Mouse (Mus musculus) retina, adult 2 months (tissue): Measurements from ENCODE around the gene Brsk1.

ENCODE experiments used
- DNase-seq: peaks from one replicate; pipeline ENCODE4 v3.0.0-alpha.2; 2012; ENCODE audit warnings: low read depth, low spot score

Brsk1 gene

DNA sequence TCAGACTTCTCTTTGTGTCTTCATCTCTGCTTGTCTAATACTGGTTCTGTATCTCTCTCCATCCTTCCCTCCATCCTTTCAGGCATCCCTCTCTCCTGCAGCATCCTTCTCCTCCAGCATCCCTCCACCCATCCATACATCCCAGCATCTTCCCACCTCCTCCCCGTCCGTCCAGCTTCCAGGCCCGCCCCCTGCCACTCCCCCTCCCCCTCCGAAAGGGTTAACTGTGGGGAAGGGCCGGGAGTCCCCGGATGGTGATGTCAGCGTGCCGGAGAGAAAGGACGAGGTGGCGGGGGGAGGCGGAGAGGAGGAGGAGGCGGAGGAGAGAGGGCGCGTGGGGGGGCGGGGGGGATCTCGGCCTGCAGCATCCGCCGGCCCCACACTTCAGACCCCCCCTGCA, at the start of gene Brsk1:
TSS of gene Brsk1 (plus strand) at position 218 of the 400 bp plus-strand sequence.
- peak; percentile 61 for DNase-seq

GRCm38 (mm10) chr7:4641155-4641554, 49.2 kb upstream of the Brsk1 start:
- DNase-seq, result no peak

- DNase-seq, result no peak
These were observed 48.4 kb upstream of the Brsk1 start for GRCm38 (mm10) chr7:4641956-4642355.

DNA sequence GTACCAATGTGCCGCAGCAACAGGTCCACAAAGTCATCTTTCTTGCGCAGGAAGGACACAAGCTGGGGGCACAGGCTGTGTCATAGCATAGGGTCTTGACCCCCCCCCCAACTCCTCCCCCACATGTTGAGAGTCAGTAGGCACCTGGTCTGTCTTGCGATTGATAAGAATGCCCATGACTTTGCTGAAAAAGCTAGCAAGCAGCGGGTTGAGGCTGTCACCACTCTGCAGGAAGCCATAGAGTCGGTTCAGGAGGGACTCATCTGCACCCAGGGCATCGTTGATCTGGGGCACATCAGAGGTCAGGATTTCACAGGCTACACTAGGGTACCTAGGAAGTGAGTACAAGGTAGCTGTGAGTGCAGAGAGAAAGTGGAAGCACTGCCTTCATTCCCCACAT, 47.2 kb upstream of the Brsk1 start:
- no peak for DNase-seq

GRCm38 (mm10) chr7:4646806-4647205, 43.6 kb upstream of the Brsk1 start:
- DNase-seq, result no peak

- no peak for DNase-seq
These were observed 43.1 kb upstream of the Brsk1 start for GRCm38 (mm10) chr7:4647291-4647690.

DNA sequence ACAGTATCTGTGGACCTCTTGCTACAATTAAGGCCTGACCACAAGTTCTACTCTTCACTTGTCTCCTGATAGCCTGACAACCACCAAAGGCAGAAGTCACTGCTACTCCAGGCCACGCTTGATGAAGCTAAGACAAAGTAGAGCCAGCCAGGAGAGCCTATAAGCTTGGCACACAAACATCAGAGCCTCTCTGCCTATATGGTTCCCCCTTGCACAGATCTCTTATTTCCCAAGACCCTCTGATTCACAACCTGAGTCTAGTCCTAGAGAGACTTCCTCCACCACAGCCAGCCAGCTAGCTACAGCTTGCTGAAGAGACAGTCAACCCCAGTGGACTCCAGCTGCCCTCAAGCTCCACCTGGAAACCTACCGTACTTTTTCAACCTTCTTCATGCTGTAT, 42.4 kb upstream of the Brsk1 start:
- DNase-seq, result no peak

DNA sequence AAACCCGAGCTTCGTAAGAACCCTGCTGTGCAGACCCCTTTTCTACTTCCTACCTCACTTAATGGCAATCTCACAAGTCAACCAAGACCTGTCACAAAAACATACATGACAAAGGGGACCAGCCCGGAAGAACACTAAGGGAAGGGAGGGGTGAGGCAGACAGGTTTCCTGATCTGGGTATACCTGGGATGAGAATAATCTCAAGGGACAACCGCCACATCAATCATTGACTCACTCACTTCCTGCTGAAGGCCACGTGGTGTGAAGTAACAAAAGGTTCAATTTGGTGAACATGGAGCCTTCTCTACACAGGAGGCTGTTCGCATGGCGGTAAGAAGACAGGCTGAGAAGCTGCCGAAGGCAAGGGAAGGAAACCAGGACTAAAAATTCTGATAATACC, 38.8 kb upstream of the Brsk1 start:
- DNase-seq, result no peak

- DNase-seq, result no peak
These were observed 37.7 kb upstream of the Brsk1 start for GRCm38 (mm10) chr7:4652726-4653125.

DNA sequence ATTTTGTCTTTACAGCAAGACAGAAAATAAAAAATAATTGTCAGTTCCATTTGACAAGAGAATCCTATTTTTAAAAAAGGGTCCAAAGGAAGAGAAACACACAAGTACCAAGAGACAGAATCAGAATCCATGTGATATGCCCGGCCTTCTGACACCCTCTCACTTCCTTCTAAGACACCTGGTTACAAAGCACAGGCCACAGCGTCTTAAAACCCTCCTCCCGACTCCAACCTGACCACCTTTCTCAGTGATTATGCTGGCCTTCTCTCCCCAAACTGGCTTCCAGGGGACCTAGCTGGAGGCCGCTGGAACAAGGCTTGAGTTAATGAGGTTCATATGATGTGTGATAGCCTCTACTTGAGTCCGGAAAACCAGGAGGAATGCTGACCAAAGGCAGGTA, 37.1 kb upstream of the Brsk1 start:
- no peak for DNase-seq

DNA sequence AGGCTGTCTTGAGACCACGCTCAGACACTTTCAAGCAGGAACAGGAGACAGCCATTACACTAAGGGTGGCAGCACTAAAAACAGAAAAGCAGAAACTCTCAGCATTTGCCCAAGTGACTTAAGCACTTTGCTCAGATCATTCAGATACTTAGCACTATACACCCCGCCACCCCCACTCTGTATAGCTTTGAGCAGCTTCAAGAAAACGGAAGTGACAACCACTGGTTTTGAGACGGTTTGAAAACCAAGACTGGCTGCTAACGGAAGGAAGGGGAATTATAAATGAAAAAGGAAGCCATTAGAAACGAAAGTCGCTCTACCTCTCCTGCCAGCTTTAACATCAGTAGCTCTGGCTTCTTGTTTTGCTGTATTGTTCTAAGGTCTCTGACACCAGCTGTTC, 36.6 kb upstream of the Brsk1 start:
- DNase-seq, result no peak

GRCm38 (mm10) chr7:4654221-4654620, 36.2 kb upstream of the Brsk1 start:
- no peak for DNase-seq

DNA sequence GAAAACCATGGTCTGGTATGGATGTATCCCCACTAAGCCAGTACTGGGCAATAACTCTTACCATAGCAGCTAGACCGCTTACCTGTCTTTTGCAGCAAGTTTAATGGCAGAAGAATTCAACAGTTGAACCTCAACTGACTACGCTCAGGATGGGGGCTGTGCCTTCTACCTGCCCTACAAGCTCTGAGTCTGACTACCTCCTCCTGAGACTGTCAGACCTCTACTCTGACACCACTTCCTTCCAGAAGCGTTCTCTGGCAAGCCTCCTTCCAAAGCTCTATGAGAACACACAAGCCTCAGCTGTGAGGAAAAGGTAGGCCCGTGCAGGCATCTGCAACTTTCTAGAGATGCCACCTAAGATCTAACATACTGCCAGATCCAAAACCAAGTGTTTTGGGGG, 35.0 kb upstream of the Brsk1 start:
- no peak for DNase-seq

GRCm38 (mm10) chr7:4655916-4656315, 34.5 kb upstream of the Brsk1 start:
- no peak for DNase-seq

DNA sequence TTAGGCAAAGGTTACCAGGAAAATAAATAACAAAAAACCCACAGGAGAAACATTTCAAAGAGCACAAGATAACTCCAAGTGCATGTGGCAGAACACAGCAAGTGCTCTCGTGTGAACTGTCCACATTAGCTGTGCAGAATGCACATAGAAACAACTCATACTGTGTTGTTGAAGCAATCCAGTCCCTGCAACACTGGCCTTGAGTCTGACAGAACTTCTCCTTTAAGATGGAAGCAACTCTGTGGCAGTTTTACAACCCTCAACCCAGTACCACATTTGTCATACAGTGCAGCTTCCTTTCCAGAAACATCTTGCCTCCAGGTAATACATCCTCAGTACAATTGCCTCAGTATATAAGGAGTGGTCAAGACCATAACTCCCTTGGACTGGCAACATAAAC, 33.6 kb upstream of the Brsk1 start:
- no peak for DNase-seq

DNA sequence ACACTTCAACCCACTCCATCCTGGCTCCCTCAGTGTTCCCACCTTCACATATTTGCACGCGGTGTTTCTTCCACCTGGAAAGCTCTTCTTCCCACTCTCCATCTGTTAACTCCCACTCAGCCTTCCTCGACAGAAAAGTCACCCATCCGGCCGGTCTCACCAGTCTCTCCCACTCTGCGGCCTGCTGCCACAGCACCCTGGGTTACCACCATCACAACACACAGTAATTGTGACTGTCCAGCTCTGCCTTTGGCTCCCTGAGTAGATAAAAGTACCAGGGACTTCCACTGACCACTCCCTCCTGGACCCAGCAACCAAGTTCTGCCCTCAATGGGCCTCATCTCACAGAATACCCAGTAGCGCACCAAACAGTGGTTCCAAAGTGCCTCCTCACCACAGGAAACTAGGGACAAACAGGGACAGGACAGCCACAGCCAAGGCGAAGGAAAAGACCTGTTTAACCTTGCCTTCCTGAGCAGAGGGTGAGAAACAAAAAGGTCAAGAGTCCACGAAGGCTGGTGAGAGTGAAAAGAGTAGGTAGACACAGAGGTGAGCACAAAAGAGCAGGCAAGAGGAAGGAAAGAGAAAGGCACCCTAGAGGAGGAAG, 32.8 kb upstream of the Brsk1 start:
- DNase-seq, result no peak

- no peak for DNase-seq
These were observed 32.1 kb upstream of the Brsk1 start for GRCm38 (mm10) chr7:4658128-4658907.

DNA sequence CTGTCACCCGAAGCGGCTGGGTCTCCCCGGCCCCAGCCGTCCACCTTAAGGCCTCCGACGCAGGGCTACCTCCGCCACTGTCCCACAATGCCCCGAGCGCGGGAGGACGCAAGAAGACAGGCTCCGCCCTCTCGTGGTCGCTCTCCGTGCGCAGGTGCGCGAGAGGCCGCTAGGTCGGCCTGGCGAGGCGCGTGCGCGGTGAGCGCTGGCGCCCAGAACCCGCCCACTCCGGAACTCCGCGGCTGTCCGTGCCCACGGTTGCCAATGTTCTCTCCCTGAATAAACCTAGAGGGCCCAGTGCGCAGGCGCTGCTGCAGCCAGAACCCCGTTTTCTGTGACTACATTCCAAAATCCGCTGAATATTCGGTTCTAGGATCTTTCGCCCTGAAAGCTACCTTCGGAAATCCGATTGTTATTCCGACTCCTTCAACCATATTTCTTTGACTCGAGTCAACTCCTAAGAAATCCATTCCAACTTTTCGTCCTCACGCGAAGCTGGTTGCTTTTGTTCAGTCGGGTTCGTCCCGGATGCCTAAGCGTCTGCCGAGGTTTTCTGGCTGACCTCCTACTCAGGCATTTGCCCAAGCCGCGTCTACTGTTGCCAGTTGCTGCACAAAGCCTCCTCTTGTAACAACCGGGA, 31.4 kb upstream of the Brsk1 start, which contains the start of gene Ppp6r1:
TSS of gene Ppp6r1 (minus strand) at position 108 of the 640 bp plus-strand sequence.
- DNase-seq, result peak; percentile 89

GRCm38 (mm10) chr7:4659911-4660443, 30.4 kb upstream of the Brsk1 start:
- DNase-seq, result no peak

GRCm38 (mm10) chr7:4663179-4663578, 27.2 kb upstream of the Brsk1 start:
- no peak for DNase-seq

DNA sequence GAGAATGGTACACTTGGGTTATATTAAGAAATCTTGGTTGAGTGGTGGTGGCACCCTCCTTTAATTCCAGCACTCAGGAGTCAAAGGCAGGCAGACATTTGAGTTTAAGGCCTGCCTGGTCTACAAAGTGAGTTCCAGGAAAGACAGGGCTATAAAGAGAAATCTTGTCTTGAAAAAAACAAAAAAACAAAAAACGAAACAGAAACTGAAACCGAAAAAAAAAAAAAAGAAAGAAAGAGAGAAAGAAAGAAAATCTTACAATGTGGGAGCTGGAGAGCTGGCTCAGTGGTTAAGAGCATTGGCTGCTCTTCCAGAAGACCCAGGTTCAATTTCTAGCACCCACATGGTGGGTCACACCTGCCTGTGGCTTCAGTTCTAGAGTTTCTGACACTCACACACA, 26.7 kb upstream of the Brsk1 start:
- no peak for DNase-seq

DNA sequence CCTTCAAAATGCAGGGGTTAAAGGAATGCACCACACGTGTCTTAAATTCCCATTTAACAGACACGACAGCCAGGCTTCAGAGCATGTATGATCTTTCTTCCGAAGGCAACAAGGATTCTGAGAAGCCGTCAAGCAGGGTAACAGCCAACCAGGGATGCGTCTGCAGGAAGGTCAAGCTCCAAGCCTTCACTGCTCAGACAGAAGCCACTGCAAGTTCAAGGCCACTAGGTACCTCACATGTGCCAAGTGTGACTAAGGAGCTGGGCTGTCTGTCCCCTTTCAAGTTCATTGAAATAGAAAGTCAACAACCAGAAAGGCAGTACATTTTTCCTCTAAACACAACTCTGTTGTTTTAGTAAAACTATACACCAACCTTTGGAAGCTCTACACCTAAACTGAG, 23.5 kb upstream of the Brsk1 start:
- no peak for DNase-seq

GRCm38 (mm10) chr7:4668506-4668905, 21.9 kb upstream of the Brsk1 start:
- no peak for DNase-seq
